Mouse (Mus musculus) neutrophil, adult 59 days (primary cell): Measurements from ENCODE around the gene Noct. TPM values are rescaled to one million over a fixed set of nuclear protein-coding genes. Genes with fewer than 3 reads are reported as not detected.

Source experiments
- total RNA-seq, 2 experiments: library from RNA; stranded (reverse); gene quantifications; 1 replicate in 1 of 2; 2 replicates in 1 of 2; pipeline ENCODE4 v1.2.4; 2023

The Noct gene
- 10 to 100 TPM; 13.9 to 17.1 TPM for total RNA-seq

GRCm38 (mm10) chr3:51224363-51225225 lies at the start of gene Noct:
Gene Noct, plus strand, starts transcription at chr3:51224447.

Other genes starting within 250 kb of the Noct start
- gene Elf2, start 116.2 kb downstream of the Noct start, total RNA-seq: 10 to 100 TPM; 80.6 to 83.8 TPM
- not detected for gene Mgarp, start 172.3 kb downstream of the Noct start, total RNA-seq
- gene Ndufc1, start 184.5 kb downstream of the Noct start, total RNA-seq: 10 to 100 TPM; 56.3 to 67.2 TPM
- gene Naa15, start 190.7 kb downstream of the Noct start, total RNA-seq: 10 to 100 TPM; 31.2 to 41.8 TPM